Mouse (Mus musculus) forebrain, embryonic 13.5 days (tissue): ENCODE results near the gene Bod1l. TPM values are rescaled to one million over a fixed set of nuclear protein-coding genes. Genes with fewer than 3 reads are reported as not detected.

ENCODE experiments used
- ATAC-seq: fragments of 200-750 bp; cut with Nextera tagmentation; 2 replicates; pipeline ENCODE4 v1.8.0; 2017
- H3K27ac ChIP-seq: fragments of 300-500 bp; sonication (generic); 2 replicates; pipeline ENCODE4 v1.5.1; 2015; ENCODE audit warnings: inconsistent platforms, mild to moderate bottlenecking, moderate library complexity
- H3K27me3 ChIP-seq: fragments of 300-500 bp; sonication (generic); 2 replicates; pipeline ENCODE4 v1.6.1; 2015; ENCODE audit warnings: mild to moderate bottlenecking, inconsistent platforms
- H3K36me3 ChIP-seq: fragments of 300-500 bp; sonication (generic); 2 replicates; pipeline ENCODE4 v1.6.1; 2015; ENCODE audit warnings: mild to moderate bottlenecking, inconsistent platforms; ENCODE audit not compliant: poor library complexity, severe bottlenecking
- H3K4me1 ChIP-seq: fragments of 300-500 bp; sonication (generic); 2 replicates; pipeline ENCODE4 v1.6.1; 2015; ENCODE audit warnings: inconsistent platforms
- H3K4me2 ChIP-seq: fragments of 300-500 bp; sonication (generic); 2 replicates; pipeline ENCODE4 v1.6.1; 2015; ENCODE audit warnings: inconsistent platforms, mild to moderate bottlenecking, moderate library complexity
- H3K4me3 ChIP-seq: fragments of 300-500 bp; sonication (generic); 2 replicates; pipeline ENCODE4 v1.5.1; 2015; ENCODE audit warnings: mild to moderate bottlenecking, inconsistent platforms
- H3K9ac ChIP-seq: fragments of 300-500 bp; sonication (generic); 2 replicates; pipeline ENCODE4 v1.6.1; 2015; ENCODE audit warnings: mild to moderate bottlenecking, inconsistent platforms
- H3K9me3 ChIP-seq: fragments of 300-500 bp; sonication (generic); replicated peaks from 2 replicates; pipeline ENCODE4 v1.6.1; 2016; ENCODE audit warnings: inconsistent platforms
- WGBS: fragments of 180-500 bp; shearing (Covaris S2); methylation state at CpG from one replicate; pipeline ENCODE4 v1.1.7; 2015; 5-methylcytosine and 5-hydroxymethylcytosine counted together
- polyA plus RNA-seq: library from polyadenylated mRNA; unstranded; fragments of >200 nt; fragmentation: Nextera tagmentation; extraction: Ambion mirVana; gene quantifications from 2 replicates; pipeline ENCODE4 v1.2.1, GENCODE M21; 2015

Gene Bod1l
- polyA plus RNA-seq, 1 experiment from 2014 or later: 29.6 TPM

DNA sequence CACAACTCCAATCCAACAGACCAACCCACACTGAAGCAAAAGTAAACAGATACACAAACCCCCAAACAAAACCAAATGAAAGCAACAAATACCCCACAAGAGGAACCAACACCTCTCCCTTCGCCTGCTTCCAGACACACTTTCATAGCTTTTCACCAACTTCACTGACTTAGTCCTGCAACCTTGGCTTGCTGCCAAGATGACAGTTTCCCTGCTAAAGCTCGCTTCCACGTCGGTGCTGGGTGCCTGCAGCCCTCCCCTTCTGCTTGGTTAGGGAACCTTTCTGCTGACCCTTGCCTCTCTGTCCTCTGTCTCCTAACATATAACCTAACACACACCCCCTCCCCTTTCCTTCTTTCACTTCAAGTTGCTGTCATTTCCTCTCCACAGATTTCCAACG is 1.4 kb downstream of the Bod1l start:
- WGBS: 38% methylated on average over 5 of the region's 5 CpGs
- H3K27ac ChIP-seq: no peak overlapping the region
- H3K9me3 ChIP-seq: no peaks in the 10 kb centered on the region
- peak overlapping the region; percentile 92 for H3K9ac ChIP-seq
- H3K36me3 ChIP-seq: no peaks in the 10 kb centered on the region
- H3K4me2 ChIP-seq: peak overlapping the region; percentile 86
- H3K4me1 ChIP-seq: peaks cover 19% of the 10 kb centered on the region
- no peak for ATAC-seq
- H3K27me3 ChIP-seq: no peaks in the 10 kb centered on the region
- peak overlapping the region; percentile 98 for H3K4me3 ChIP-seq

GRCm38 (mm10) chr5:41841735-41842134 is 2.4 kb downstream of the Bod1l start:
- H3K4me2 ChIP-seq: no peak overlapping the region
- no peaks in the 10 kb centered on the region for H3K9me3 ChIP-seq
- no peaks in the 10 kb centered on the region for H3K27me3 ChIP-seq
- no peak for ATAC-seq
- 0 out of 2 replicates have a peak, but pooled peaks cover 3% of the 10 kb centered on the region for H3K36me3 ChIP-seq
- H3K4me1 ChIP-seq: peaks cover 19% of the 10 kb centered on the region
- WGBS: 93% methylated on average over 5 of the region's 5 CpGs
- no peak overlapping the region for H3K27ac ChIP-seq
- no peak overlapping the region for H3K9ac ChIP-seq
- H3K4me3 ChIP-seq: no peak overlapping the region

DNA sequence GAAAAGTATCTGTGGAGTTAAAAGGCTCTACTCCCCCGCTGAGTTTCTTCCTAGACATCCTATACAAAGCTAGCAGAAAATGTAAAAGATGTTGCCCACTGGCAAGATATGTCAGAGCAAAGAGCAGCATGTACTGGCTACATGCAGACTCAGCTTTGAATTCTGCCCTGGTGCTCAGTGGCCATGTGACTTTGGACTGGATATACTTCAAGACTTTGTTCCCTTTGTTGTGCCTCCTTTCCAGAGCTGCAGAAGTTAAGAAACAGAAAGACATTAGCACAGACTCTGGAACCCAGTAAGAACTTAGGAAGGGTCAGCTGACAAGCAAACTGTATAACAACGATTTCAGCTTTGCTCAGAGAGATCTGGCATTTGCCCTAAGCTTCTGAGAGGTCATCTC is 14.0 kb downstream of the Bod1l start:
- H3K4me2 ChIP-seq: no peak overlapping the region
- no peak overlapping the region for H3K4me3 ChIP-seq
- H3K9me3 ChIP-seq: no peaks in the 10 kb centered on the region
- no peaks in the 10 kb centered on the region for H3K4me1 ChIP-seq
- 95% methylated on average over 2 of the region's 2 CpGs for WGBS
- no peak overlapping the region for H3K9ac ChIP-seq
- no peak for ATAC-seq
- H3K27ac ChIP-seq: no peak overlapping the region
- H3K27me3 ChIP-seq: no peaks in the 10 kb centered on the region
- peaks cover 86% of the 10 kb centered on the region for H3K36me3 ChIP-seq

GRCm38 (mm10) chr5:41821158-41821557 is 23.0 kb downstream of the Bod1l start:
- H3K27me3 ChIP-seq: no peaks in the 10 kb centered on the region
- H3K4me1 ChIP-seq: no peaks in the 10 kb centered on the region
- H3K36me3 ChIP-seq: peaks cover 85% of the 10 kb centered on the region
- 94% methylated on average over 9 of the region's 9 CpGs for WGBS
- no peak for ATAC-seq
- H3K9me3 ChIP-seq: no peaks in the 10 kb centered on the region
- H3K9ac ChIP-seq: no peak overlapping the region
- H3K4me3 ChIP-seq: no peak overlapping the region
- H3K4me2 ChIP-seq: no peak overlapping the region
- H3K27ac ChIP-seq: no peak overlapping the region

GRCm38 (mm10) chr5:41820530-41820929 is 23.6 kb downstream of the Bod1l start:
- no peak overlapping the region for H3K9ac ChIP-seq
- H3K4me3 ChIP-seq: no peak overlapping the region
- WGBS: 92% methylated on average over 3 of the region's 3 CpGs
- no peaks in the 10 kb centered on the region for H3K4me1 ChIP-seq
- no peak overlapping the region for H3K4me2 ChIP-seq
- H3K9me3 ChIP-seq: no peaks in the 10 kb centered on the region
- H3K36me3 ChIP-seq: peaks cover 85% of the 10 kb centered on the region
- no peaks in the 10 kb centered on the region for H3K27me3 ChIP-seq
- no peak overlapping the region for H3K27ac ChIP-seq
- ATAC-seq: no peak

DNA sequence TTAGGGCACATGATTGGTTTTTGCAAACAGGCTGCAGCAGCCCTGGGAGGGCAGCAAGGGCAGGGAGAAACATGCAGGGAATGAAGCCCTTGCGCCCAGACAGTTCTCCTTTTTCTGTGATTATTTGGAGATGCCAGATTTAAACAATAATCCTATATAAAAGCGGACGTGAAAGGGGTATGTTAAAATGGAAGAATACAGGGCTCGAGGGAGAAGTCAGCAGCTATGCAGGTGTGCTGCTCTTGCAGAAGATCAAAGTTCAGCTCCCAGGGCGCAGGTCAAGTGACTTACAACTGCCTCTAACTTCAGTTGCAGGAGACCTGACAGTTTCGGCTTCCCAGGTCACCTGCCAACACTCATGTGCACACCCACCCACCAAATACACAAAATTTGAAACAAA is 31.6 kb downstream of the Bod1l start:
- H3K9ac ChIP-seq: no peak overlapping the region
- H3K36me3 ChIP-seq: peaks cover 77% of the 10 kb centered on the region
- H3K4me3 ChIP-seq: no peak overlapping the region
- 90% methylated on average over 6 of the region's 6 CpGs for WGBS
- H3K9me3 ChIP-seq: no peaks in the 10 kb centered on the region
- no peak overlapping the region for H3K27ac ChIP-seq
- no peak for ATAC-seq
- no peaks in the 10 kb centered on the region for H3K27me3 ChIP-seq
- H3K4me2 ChIP-seq: no peak overlapping the region
- H3K4me1 ChIP-seq: no peaks in the 10 kb centered on the region

- no peak for ATAC-seq
- Histone ChIP-seq H3K4me3 (no peak overlapping the region), H3K27ac (no peak overlapping the region), H3K36me3 (peaks cover 77% of the 10 kb centered on the region), H3K4me1 (no peaks in the 10 kb centered on the region), H3K27me3 (no peaks in the 10 kb centered on the region), H3K9me3 (no peaks in the 10 kb centered on the region), H3K9ac (no peak overlapping the region), H3K4me2 (no peak overlapping the region)
- 89% methylated on average over 3 of the region's 3 CpGs for WGBS
These were observed 32.8 kb downstream of the Bod1l start for GRCm38 (mm10) chr5:41811279-41811678.

- H3K9me3 ChIP-seq: no peaks in the 10 kb centered on the region
- WGBS: 89% methylated on average over 2 of the region's 2 CpGs
- no peak for ATAC-seq
- peaks cover 70% of the 10 kb centered on the region for H3K36me3 ChIP-seq
- no peak overlapping the region for H3K9ac ChIP-seq
- H3K27ac ChIP-seq: no peak overlapping the region
- H3K4me2 ChIP-seq: no peak overlapping the region
- H3K27me3 ChIP-seq: no peaks in the 10 kb centered on the region
- no peak overlapping the region for H3K4me3 ChIP-seq
- H3K4me1 ChIP-seq: no peaks in the 10 kb centered on the region
These were observed 36.7 kb downstream of the Bod1l start for GRCm38 (mm10) chr5:41807383-41807782.

GRCm38 (mm10) chr5:41806176-41806575 is 37.9 kb downstream of the Bod1l start:
- no peak for ATAC-seq
- 94% methylated on average over 5 of the region's 5 CpGs for WGBS
- peaks cover 58% of the 10 kb centered on the region for H3K36me3 ChIP-seq

DNA sequence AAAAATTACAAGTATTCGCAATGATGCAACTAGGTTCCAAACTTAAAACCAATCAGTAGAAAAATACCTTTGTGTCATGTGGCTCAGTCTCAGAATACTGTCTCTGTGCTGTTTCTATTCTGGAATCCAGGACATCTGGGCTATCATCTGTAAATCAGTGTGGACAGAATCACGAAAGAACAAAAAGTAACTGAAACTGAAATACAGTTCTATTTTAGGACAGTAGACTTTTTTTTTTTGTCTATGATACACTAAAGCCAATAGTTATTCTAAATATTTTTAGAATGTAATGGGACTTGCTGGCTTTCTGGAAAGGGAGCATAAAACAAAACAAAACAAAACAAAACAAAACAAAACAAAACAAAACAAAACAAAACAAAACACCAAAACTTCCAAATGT is 39.0 kb downstream of the Bod1l start:
- peaks cover 61% of the 10 kb centered on the region for H3K36me3 ChIP-seq
- no peak overlapping the region for H3K27ac ChIP-seq
- no peaks in the 10 kb centered on the region for H3K4me1 ChIP-seq
- H3K4me3 ChIP-seq: no peak overlapping the region
- H3K4me2 ChIP-seq: no peak overlapping the region
- H3K9me3 ChIP-seq: no peaks in the 10 kb centered on the region
- 93% methylated on average over 2 of the region's 2 CpGs for WGBS
- no peaks in the 10 kb centered on the region for H3K27me3 ChIP-seq
- no peak overlapping the region for H3K9ac ChIP-seq
- ATAC-seq: no peak

More at GRCm38 (mm10) chr5:41806176-41806575, 37.9 kb downstream of the Bod1l start:
- Histone ChIP-seq H3K4me2 (no peak overlapping the region), H3K9ac (no peak overlapping the region), H3K27me3 (no peaks in the 10 kb centered on the region), H3K9me3 (no peaks in the 10 kb centered on the region), H3K4me3 (no peak overlapping the region), H3K4me1 (no peaks in the 10 kb centered on the region), H3K27ac (no peak overlapping the region)

DNA sequence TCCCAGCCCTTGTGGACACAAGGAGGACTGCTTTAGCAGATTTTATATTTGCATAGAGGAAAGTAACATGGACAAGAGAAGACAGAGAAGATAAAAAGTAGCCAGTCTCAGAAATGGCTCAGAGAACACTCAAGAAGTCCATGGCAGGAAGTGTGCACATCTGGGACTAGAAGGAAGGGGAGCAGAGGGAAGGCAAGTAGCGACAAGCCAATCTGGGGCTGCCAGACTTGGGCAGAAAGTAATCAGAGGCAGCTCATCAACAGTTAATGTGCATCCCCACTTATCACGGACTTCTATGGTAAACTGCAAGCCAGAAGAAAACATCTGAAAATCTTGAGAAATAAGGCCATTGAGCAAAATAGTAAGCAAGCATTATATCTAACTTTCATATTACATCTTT is 39.5 kb downstream of the Bod1l start:
- Histone ChIP-seq H3K27ac (no peak overlapping the region), H3K36me3 (peaks cover 60% of the 10 kb centered on the region), H3K27me3 (no peaks in the 10 kb centered on the region), H3K9me3 (no peaks in the 10 kb centered on the region), H3K4me2 (no peak overlapping the region), H3K4me1 (no peaks in the 10 kb centered on the region), H3K9ac (no peak overlapping the region), H3K4me3 (no peak overlapping the region)
- no peak for ATAC-seq
- WGBS: 89% methylated on average over 2 of the region's 2 CpGs

DNA sequence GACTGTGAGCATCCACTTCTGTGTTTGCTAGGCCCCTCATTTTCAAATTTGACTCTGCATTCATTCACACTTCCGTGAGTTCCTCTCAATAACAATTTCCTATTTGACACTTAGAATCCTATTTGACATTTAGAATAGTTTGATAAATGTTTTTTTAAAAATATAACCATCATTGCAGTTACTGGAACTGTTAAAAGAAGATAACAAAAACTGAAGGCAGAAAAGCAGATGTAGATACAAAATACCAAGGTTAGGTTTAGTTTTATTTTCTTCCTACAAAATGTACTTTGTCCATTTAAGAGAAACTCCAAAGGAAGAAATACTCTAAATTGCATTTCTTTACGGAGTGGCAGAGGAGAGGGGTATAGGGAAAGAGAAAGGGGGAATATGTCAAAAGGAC is 42.5 kb downstream of the Bod1l start:
- H3K4me1 ChIP-seq: no peaks in the 10 kb centered on the region
- no peak overlapping the region for H3K9ac ChIP-seq
- no peaks in the 10 kb centered on the region for H3K27me3 ChIP-seq
- no peak for ATAC-seq
- peaks cover 56% of the 10 kb centered on the region for H3K36me3 ChIP-seq
- H3K4me3 ChIP-seq: no peak overlapping the region
- no peak overlapping the region for H3K27ac ChIP-seq
- WGBS: 89% methylated on average over 2 of the region's 2 CpGs
- no peak overlapping the region for H3K4me2 ChIP-seq
- no peaks in the 10 kb centered on the region for H3K9me3 ChIP-seq

GRCm38 (mm10) chr5:41794434-41794833 is 49.7 kb downstream of the Bod1l start:
- H3K36me3 ChIP-seq: peaks cover 74% of the 10 kb centered on the region
- no peak for ATAC-seq

More at GRCm38 (mm10) chr5:41794434-41794833, 49.7 kb downstream of the Bod1l start:
- no peak overlapping the region for H3K4me2 ChIP-seq
- no peaks in the 10 kb centered on the region for H3K27me3 ChIP-seq
- no peaks in the 10 kb centered on the region for H3K4me1 ChIP-seq
- no peak overlapping the region for H3K9ac ChIP-seq
- H3K4me3 ChIP-seq: no peak overlapping the region
- H3K27ac ChIP-seq: no peak overlapping the region
- H3K9me3 ChIP-seq: no peaks in the 10 kb centered on the region
